Comparison of ENCODE assay signal across 9 mouse cellular contexts in the genomic region with DNA sequence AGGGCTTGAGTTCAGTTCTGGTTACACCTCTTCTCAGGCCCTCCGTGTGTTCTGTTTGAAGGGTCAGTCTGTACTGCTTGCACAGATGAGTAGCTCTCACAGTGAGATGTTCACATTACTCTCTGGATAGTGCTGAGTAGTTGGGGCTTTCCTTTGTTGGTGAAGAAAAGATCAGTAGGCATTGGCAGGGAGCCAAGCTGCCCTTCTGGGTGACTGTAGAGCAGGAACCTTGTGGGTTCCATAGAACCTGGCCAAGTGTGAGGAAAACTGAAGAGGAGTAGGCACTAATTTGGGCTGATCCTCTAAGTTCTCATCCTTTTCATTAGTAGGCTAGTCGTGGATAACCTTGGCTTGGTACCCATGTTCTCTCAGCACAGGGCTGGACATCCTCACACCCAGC. TPM values are rescaled to one million over a fixed set of nuclear protein-coding genes. Genes with fewer than 3 reads are reported as not detected.
DNase-seq lines count a peak whose midpoint lies in the region; ATAC-seq lines count a peak whose summit lies in the region.
"Had no signal": no experiment of that assay in that cellular context is flagged by ENCODE, and none has a peak within 500 bp of the region (broad histone marks: within the 10 kb centered on the region; RNA-seq: fewer than 3 reads in every experiment).

No protein-coding gene starts in this region.

- no peak overlapping the region for H3K9ac ChIP-seq in embryonic facial prominence, embryonic 12.5 days
- H3K9ac ChIP-seq in kidney, embryonic 16.5 days (replicated peaks; ENCODE audit: low read length): no peak overlapping the region
- no peak overlapping the region for H3K9ac ChIP-seq in embryonic facial prominence, embryonic 15.5 days
- H3K9ac ChIP-seq: midbrain, embryonic 12.5 days had no signal

- ATAC-seq in embryonic facial prominence, embryonic 12.5 days (ENCODE audit: insufficient number of reproducible peaks, insufficient read depth, low FRiP score, low TSS enrichment): no peak; the same call in 1 of the 2 replicates
- ATAC-seq in kidney, embryonic 16.5 days (ENCODE audit: low FRiP score, low TSS enrichment): no peak
- 0 out of 2 replicates have a peak, but pooled peaks have one; percentile 26 for ATAC-seq in embryonic facial prominence, embryonic 15.5 days (ENCODE audit: insufficient number of reproducible peaks, low FRiP score, low TSS enrichment, low read depth)

- no peak overlapping the region for H3K4me2 ChIP-seq in embryonic facial prominence, embryonic 12.5 days (replicated peaks)
- H3K4me2 ChIP-seq in kidney, embryonic 16.5 days (replicated peaks; ENCODE audit: low read depth, low read length): no peak overlapping the region
- no peak overlapping the region for H3K4me2 ChIP-seq in embryonic facial prominence, embryonic 15.5 days (replicated peaks)
- H3K4me2 ChIP-seq: midbrain, embryonic 12.5 days had no signal

- 89% methylated on average over 2 of the region's 2 CpGs for WGBS in embryonic facial prominence, embryonic 12.5 days
- 89% methylated on average over 2 of the region's 2 CpGs for WGBS in embryonic facial prominence, embryonic 10.5 days
- 79% methylated on average over 2 of the region's 2 CpGs for WGBS in kidney, embryonic 16.5 days
- WGBS in embryonic facial prominence, embryonic 15.5 days: 83% methylated on average over 2 of the region's 2 CpGs

- no peaks in the 10 kb centered on the region for H3K36me3 ChIP-seq in embryonic facial prominence, embryonic 12.5 days
- peaks cover 12% of the 10 kb centered on the region for H3K36me3 ChIP-seq in embryonic facial prominence, embryonic 10.5 days (replicated peaks)
- H3K36me3 ChIP-seq in kidney, embryonic 16.5 days (ENCODE audit: insufficient read depth, low read length): no peaks in the 10 kb centered on the region
- no peaks in the 10 kb centered on the region; the same call in 1 of the 2 replicates for H3K36me3 ChIP-seq in embryonic facial prominence, embryonic 15.5 days
- H3K36me3 ChIP-seq: midbrain, embryonic 12.5 days had no signal

- H3K27me3 ChIP-seq in embryonic facial prominence, embryonic 12.5 days: no peaks in the 10 kb centered on the region
- no peaks in the 10 kb centered on the region for H3K27me3 ChIP-seq in embryonic facial prominence, embryonic 10.5 days (replicated peaks; ENCODE audit: low read depth, poor library complexity, severe bottlenecking)
- no peaks in the 10 kb centered on the region for H3K27me3 ChIP-seq in kidney, embryonic 16.5 days (ENCODE audit: insufficient read depth, low read length)
- no peaks in the 10 kb centered on the region for H3K27me3 ChIP-seq in embryonic facial prominence, embryonic 15.5 days
- H3K27me3 ChIP-seq: midbrain, embryonic 12.5 days had no signal

- no peaks in the 10 kb centered on the region for H3K9me3 ChIP-seq in embryonic facial prominence, embryonic 12.5 days
- H3K9me3 ChIP-seq in embryonic facial prominence, embryonic 10.5 days: no peaks in the 10 kb centered on the region
- no peaks in the 10 kb centered on the region for H3K9me3 ChIP-seq in kidney, embryonic 16.5 days (ENCODE audit: low read length)
- no peaks in the 10 kb centered on the region for H3K9me3 ChIP-seq in embryonic facial prominence, embryonic 15.5 days (replicated peaks)
- H3K9me3 ChIP-seq: midbrain, embryonic 12.5 days had no signal

- H3K4me1 ChIP-seq in embryonic facial prominence, embryonic 12.5 days: peaks cover 3% of the 10 kb centered on the region; the same call in 1 of the 2 replicates
- H3K4me1 ChIP-seq in embryonic facial prominence, embryonic 10.5 days: peaks cover 15% of the 10 kb centered on the region; the same call in 1 of the 2 replicates
- H3K4me1 ChIP-seq in kidney, embryonic 16.5 days (ENCODE audit: insufficient read depth, low read length): peaks cover 21% of the 10 kb centered on the region
- peaks cover 43% of the 10 kb centered on the region for H3K4me1 ChIP-seq in embryonic facial prominence, embryonic 15.5 days

- DNase-seq in embryonic facial prominence, embryonic 10.5 days (ENCODE audit: low spot score): no peak
- peak; percentile 60 for DNase-seq in kidney, postnatal 10 days
- DNase-seq in 416B (ENCODE audit: low read depth): peak; percentile 67
- DNase-seq in spleen, postnatal 14 days (ENCODE audit: low spot score in 2 of 2): no peak
- no peak for DNase-seq in urinary bladder, postnatal 10 days (ENCODE audit: low spot score)

- H3K4me3 ChIP-seq in embryonic facial prominence, embryonic 12.5 days: no peak overlapping the region
- H3K4me3 ChIP-seq in embryonic facial prominence, embryonic 10.5 days: no peak overlapping the region
- H3K4me3 ChIP-seq in kidney, embryonic 16.5 days (ENCODE audit: low read length): no peak overlapping the region
- no peak overlapping the region for H3K4me3 ChIP-seq in embryonic facial prominence, embryonic 15.5 days (replicated peaks)
- H3K4me3 ChIP-seq: midbrain, embryonic 12.5 days had no signal

- H3K27ac ChIP-seq in embryonic facial prominence, embryonic 12.5 days: 0 out of 2 replicates have a peak overlapping the region, but pooled peaks have one; percentile 60
- H3K27ac ChIP-seq in embryonic facial prominence, embryonic 10.5 days (replicated peaks): no peak overlapping the region
- no peak overlapping the region for H3K27ac ChIP-seq in kidney, embryonic 16.5 days (ENCODE audit: low read length)
- 0 out of 2 replicates have a peak overlapping the region, but pooled peaks have one; percentile 34 for H3K27ac ChIP-seq in embryonic facial prominence, embryonic 15.5 days (replicated peaks)
- H3K27ac ChIP-seq: midbrain, embryonic 12.5 days had no signal

RNA-seq across cellular contexts. Expression of a gene that starts 21.4 kb away (rescaled TPM):
- polyA plus RNA-seq in embryonic facial prominence, embryonic 12.5 days (2016; fragmentation: Nextera tagmentation; extraction: Ambion mirVana): 42.0 and 42.3 TPM in 2 replicates
- 32.6 and 33.3 TPM in 2 replicates for polyA plus RNA-seq in embryonic facial prominence, embryonic 10.5 days (2016; fragmentation: Nextera tagmentation; extraction: Ambion mirVana)
- 27.9 and 29.4 TPM in 2 replicates for polyA plus RNA-seq in kidney, embryonic 16.5 days (2015; fragmentation: Nextera tagmentation; extraction: Ambion mirVana)
- 36.0 and 38.7 TPM in 2 replicates for polyA plus RNA-seq in embryonic facial prominence, embryonic 15.5 days (2015; fragmentation: Nextera tagmentation; extraction: Ambion mirVana)

RNA-seq across cellular contexts. Expression of a gene that starts 42.7 kb away (rescaled TPM):
- 1.2 and 1.5 TPM in 2 replicates for polyA plus RNA-seq in embryonic facial prominence, embryonic 12.5 days (2016; fragmentation: Nextera tagmentation; extraction: Ambion mirVana)
- polyA plus RNA-seq in embryonic facial prominence, embryonic 10.5 days (2016; fragmentation: Nextera tagmentation; extraction: Ambion mirVana): 1.2 and 1.3 TPM in 2 replicates
- polyA plus RNA-seq in kidney, embryonic 16.5 days (2015; fragmentation: Nextera tagmentation; extraction: Ambion mirVana): 1.0 and 1.1 TPM in 2 replicates
- 0.45 and 0.65 TPM in 2 replicates for polyA plus RNA-seq in embryonic facial prominence, embryonic 15.5 days (2015; fragmentation: Nextera tagmentation; extraction: Ambion mirVana)

RNA-seq across cellular contexts. Expression of a gene that starts 58.2 kb away (rescaled TPM):
- 14.0 and 15.8 TPM in 2 replicates for polyA plus RNA-seq in embryonic facial prominence, embryonic 12.5 days (2016; fragmentation: Nextera tagmentation; extraction: Ambion mirVana)
- 18.3 and 20.4 TPM in 2 replicates for polyA plus RNA-seq in embryonic facial prominence, embryonic 10.5 days (2016; fragmentation: Nextera tagmentation; extraction: Ambion mirVana)
- 17.4 and 17.9 TPM in 2 replicates for polyA plus RNA-seq in kidney, embryonic 16.5 days (2015; fragmentation: Nextera tagmentation; extraction: Ambion mirVana)
- 12.7 and 13.4 TPM in 2 replicates for polyA plus RNA-seq in embryonic facial prominence, embryonic 15.5 days (2015; fragmentation: Nextera tagmentation; extraction: Ambion mirVana)

Comparison
In these comparisons a context has a peak if more than half of its experiments do, and no peak if none do; other contexts are left out.
1. H3K27ac ChIP-seq: peak in embryonic facial prominence, embryonic 12.5 days (single experiment) and embryonic facial prominence, embryonic 15.5 days (single experiment); none in embryonic facial prominence, embryonic 10.5 days (single experiment) and kidney, embryonic 16.5 days (single experiment).
2. DNase-seq: peak in kidney, postnatal 10 days (single experiment) and 416B (single experiment); none in embryonic facial prominence, embryonic 10.5 days (single experiment), spleen, postnatal 14 days (0 of 2) and urinary bladder, postnatal 10 days (single experiment).